Mouse (Mus musculus): ENCODE data around the gene Ccdc92b.

Ccdc92b gene

GRCm38 (mm10) chr11:74652791-74653191, 33.4 kb downstream of the Ccdc92b start:
- DNase-seq (ENCODE audit: extremely low spot score), result no peak

- no peak for DNase-seq (ENCODE audit: extremely low spot score)
Measured at GRCm38 (mm10) chr11:74653385-74653784, 34.0 kb downstream of the Ccdc92b start.

- DNase-seq (ENCODE audit: extremely low spot score), result no peak
Measured at GRCm38 (mm10) chr11:74655941-74656340, 36.5 kb downstream of the Ccdc92b start.

- DNase-seq (ENCODE audit: extremely low spot score), result no peak
Measured at GRCm38 (mm10) chr11:74660336-74660735, 40.9 kb downstream of the Ccdc92b start.

- no peak for DNase-seq (ENCODE audit: extremely low spot score)
Measured at GRCm38 (mm10) chr11:74661641-74662040, 42.2 kb downstream of the Ccdc92b start.

GRCm38 (mm10) chr11:74662221-74662620, 42.8 kb downstream of the Ccdc92b start:
- DNase-seq (ENCODE audit: extremely low spot score), result no peak

GRCm38 (mm10) chr11:74664279-74664678, 44.9 kb downstream of the Ccdc92b start:
- DNase-seq (ENCODE audit: extremely low spot score), result no peak

GRCm38 (mm10) chr11:74664906-74665305, 45.5 kb downstream of the Ccdc92b start:
- DNase-seq (ENCODE audit: extremely low spot score), result no peak

- no peak for DNase-seq (ENCODE audit: extremely low spot score)
Measured at GRCm38 (mm10) chr11:74665631-74666283, 46.4 kb downstream of the Ccdc92b start.

- DNase-seq (ENCODE audit: extremely low spot score), result no peak
Measured at GRCm38 (mm10) chr11:74666284-74666652, 46.9 kb downstream of the Ccdc92b start.

GRCm38 (mm10) chr11:74666776-74667581, 47.6 kb downstream of the Ccdc92b start:
- DNase-seq (ENCODE audit: extremely low spot score), result no peak

- DNase-seq (ENCODE audit: extremely low spot score), result no peak
Measured at GRCm38 (mm10) chr11:74667582-74668010, 48.2 kb downstream of the Ccdc92b start.

GRCm38 (mm10) chr11:74668466-74668865, 49.1 kb downstream of the Ccdc92b start:
- DNase-seq (ENCODE audit: extremely low spot score), result no peak

GRCm38 (mm10) chr11:74668971-74669370, 49.6 kb downstream of the Ccdc92b start:
- no peak for DNase-seq (ENCODE audit: extremely low spot score)

- no peak for DNase-seq (ENCODE audit: extremely low spot score)
Measured at GRCm38 (mm10) chr11:74670151-74670550, 50.7 kb downstream of the Ccdc92b start.

GRCm38 (mm10) chr11:74671013-74671412, 51.6 kb downstream of the Ccdc92b start:
- DNase-seq (ENCODE audit: extremely low spot score), result no peak

GRCm38 (mm10) chr11:74671839-74672238, 52.4 kb downstream of the Ccdc92b start:
- DNase-seq (ENCODE audit: extremely low spot score), result no peak

- DNase-seq (ENCODE audit: extremely low spot score), result no peak
Measured at GRCm38 (mm10) chr11:74672901-74673513, 53.6 kb downstream of the Ccdc92b start.

GRCm38 (mm10) chr11:74673561-74673960, 54.2 kb downstream of the Ccdc92b start:
- DNase-seq (ENCODE audit: extremely low spot score), result no peak

- DNase-seq (ENCODE audit: extremely low spot score), result no peak
Measured at GRCm38 (mm10) chr11:74674713-74675112, 55.3 kb downstream of the Ccdc92b start.

GRCm38 (mm10) chr11:74675156-74675555, 55.8 kb downstream of the Ccdc92b start:
- no peak for DNase-seq (ENCODE audit: extremely low spot score)

Measured in embryo, embryonic 9.5 days (tissue).